12 mouse cellular contexts compared by ENCODE assay signal in genomic region chr16:45937381-45937780, GRCm38 (mm10).
"Had no signal": no experiment of that assay in that cellular context is flagged by ENCODE, and none has a peak within 500 bp of the region (broad histone marks: within the 10 kb centered on the region; RNA-seq: fewer than 3 reads in every experiment).

No protein-coding gene starts in this region.

- H3K4me2 ChIP-seq: kidney, embryonic 15.5 days; liver, embryonic 13.5 days; lung, embryonic 15.5 days; midbrain, embryonic 12.5 days had no signal

- H3K27ac ChIP-seq: kidney, embryonic 15.5 days; liver, embryonic 13.5 days; lung, embryonic 15.5 days; stomach, postnatal 0 days had no signal

- DNase-seq: kidney, adult 2 months; kidney, postnatal 14 days; layer of hippocampus, adult 9-11 months; layer of hippocampus, postnatal 36 days; liver, embryonic 13.5 days; liver, postnatal 0 days; right cerebral cortex, postnatal 14 days; thymus, postnatal 4 days had no signal

- H3K9ac ChIP-seq: kidney, embryonic 15.5 days; liver, embryonic 13.5 days; liver, postnatal 0 days; lung, embryonic 15.5 days; midbrain, embryonic 12.5 days had no signal

- H3K36me3 ChIP-seq: kidney, embryonic 15.5 days; liver, embryonic 13.5 days; lung, embryonic 15.5 days; midbrain, embryonic 12.5 days had no signal

- H3K9me3 ChIP-seq: kidney, embryonic 15.5 days; liver, embryonic 13.5 days; lung, embryonic 15.5 days; midbrain, embryonic 12.5 days had no signal

- H3K27me3 ChIP-seq: kidney, embryonic 15.5 days; liver, embryonic 13.5 days; lung, embryonic 15.5 days; midbrain, embryonic 12.5 days had no signal

- H3K4me3 ChIP-seq: kidney, embryonic 15.5 days; liver, embryonic 13.5 days; lung, embryonic 15.5 days; midbrain, embryonic 12.5 days had no signal

- ATAC-seq: liver, postnatal 0 days had no signal

- H3K4me1 ChIP-seq: liver, embryonic 13.5 days had no signal
